Mouse (Mus musculus) heart, adult 2 months (tissue): Measurements from ENCODE around the gene Ptma. TPM values are rescaled to one million over a fixed set of nuclear protein-coding genes. Genes with fewer than 3 reads are reported as not detected.

Source experiments
- DNase-seq, 2 experiments: peaks; one replicate each; pipeline ENCODE4 v3.0.0; 2021
- H3K27ac ChIP-seq: fragments of 200-600 bp; 2 replicates; pipeline ENCODE4 v1.8.1; 2022
- H3K27me3 ChIP-seq: fragments of 200-500 bp; 2 replicates; pipeline ENCODE4 v1.6.1; 2012; ENCODE audit warnings: mild to moderate bottlenecking, low read length, inconsistent platforms, mixed read lengths; ENCODE audit not compliant: control insufficient read depth, insufficient read depth
- H3K36me3 ChIP-seq: fragments of 200-500 bp; 2 replicates; pipeline ENCODE4 v1.6.1; 2012; ENCODE audit warnings: low read length, inconsistent platforms; ENCODE audit not compliant: control insufficient read depth, insufficient read depth
- H3K4me1 ChIP-seq: fragments of 200-500 bp; 2 replicates; pipeline ENCODE4 v1.6.1; 2011; ENCODE audit warnings: low read length; ENCODE audit not compliant: control insufficient read depth, insufficient read depth
- H3K4me3 ChIP-seq: fragments of 200-600 bp; 2 replicates; pipeline ENCODE4 v1.8.1; 2022
- H3K79me2 ChIP-seq: fragments of 200-500 bp; replicated peaks from 2 replicates; pipeline ENCODE4 v1.6.1; 2012; ENCODE audit warnings: mild to moderate bottlenecking, inconsistent platforms, low read length, moderate library complexity, mixed read lengths; ENCODE audit not compliant: control insufficient read depth, insufficient read depth
- H3K9ac ChIP-seq: fragments of 200-500 bp; 2 replicates; pipeline ENCODE4 v1.6.1; 2012; ENCODE audit warnings: low read depth, mild to moderate bottlenecking, control low read depth, inconsistent platforms, low read length, mixed read lengths
- CTCF ChIP-seq: fragments of 200-600 bp; IDR thresholded peaks from 2 replicates; pipeline ENCODE4 v1.8.1; 2022; ENCODE audit warnings: antibody characterized with exemption, mild to moderate bottlenecking, moderate library complexity
- EP300 ChIP-seq: fragments of 200-500 bp; IDR thresholded peaks from 2 replicates; pipeline ENCODE4 v1.6.1; 2011; ENCODE audit warnings: low read depth, low read length, control low read depth; ENCODE audit not compliant: insufficient read depth
- POLR2A ChIP-seq: fragments of 200-500 bp; IDR thresholded peaks from 2 replicates; pipeline ENCODE4 v1.6.1; 2011; ENCODE audit warnings: mild to moderate bottlenecking, low read depth, low read length, control low read depth; ENCODE audit not compliant: insufficient read depth
- WGBS: fragments of 180-500 bp; shearing (Covaris S2); methylation state at CpG from one replicate; pipeline ENCODE4 v1.1.7; 2018; 5-methylcytosine and 5-hydroxymethylcytosine counted together
- intact Hi-C: fragments of 180-260 bp; cut with DNase I; formaldehyde crosslinking; loops from one replicate; pipeline ENCODE4 v1.15.1; 2025
- polyA plus RNA-seq: library from polyadenylated mRNA; depleted of rRNA; stranded (reverse); fragments of >200 nt; gene quantifications from 2 replicates; pipeline ENCODE4 v1.2.3, GENCODE M21; 2012; rRNA removed
- total RNA-seq, 2 experiments: library from RNA; stranded (reverse); gene quantifications; 2 replicates each; pipeline ENCODE4 v1.2.3; 2021

Ptma gene
- total and polyA plus RNA-seq, 3 experiments: 177 to 227 (median 200) TPM

- 60% methylated on average over 4 of the region's 4 CpGs for WGBS
- intact Hi-C loops: no loop called here
- H3K27me3 ChIP-seq: no peaks in the 10 kb centered on the region
- no peak overlapping the region for H3K4me3 ChIP-seq
- TF ChIP-seq CTCF (no peak), EP300 (no peak), POLR2A (no peak)
- no peaks in the 10 kb centered on the region for H3K4me1 ChIP-seq
- no peaks in the 10 kb centered on the region for H3K79me2 ChIP-seq
- H3K27ac ChIP-seq: no peak overlapping the region
- H3K36me3 ChIP-seq: no peaks in the 10 kb centered on the region
- H3K9ac ChIP-seq: no peak overlapping the region
- no peak for DNase-seq
Observed at GRCm38 (mm10) chr1:86571941-86572340, 45.4 kb downstream of the Ptma start.

Other genes starting within 250 kb of the Ptma start
- under 1 TPM; 0.41 to 0.57 TPM for gene B3gnt7, start 223.9 kb upstream of the Ptma start, total RNA-seq
- 0.62 and 0.82 TPM in 2 replicates for gene B3gnt7, start 223.9 kb upstream of the Ptma start, polyA plus RNA-seq
- 100 to 1,000 TPM in 1 of 2 experiments, 10 to 100 TPM in 1; 95.9 to 120 TPM for gene Ncl, start 167.3 kb upstream of the Ptma start, total RNA-seq
- 7.2 and 10.3 TPM in 2 replicates for gene Ncl, start 167.3 kb upstream of the Ptma start, polyA plus RNA-seq
- gene Nmur1, start 100.5 kb upstream of the Ptma start, total RNA-seq: not detected
- gene Nmur1, start 100.5 kb upstream of the Ptma start, polyA plus RNA-seq: not detected in 2 replicates
- not detected for gene Tex44, start 100.4 kb upstream of the Ptma start, total RNA-seq
- 0.12 and 0.18 TPM in 2 replicates for gene Tex44, start 100.4 kb upstream of the Ptma start, polyA plus RNA-seq
- gene Pde6d, start 55.9 kb downstream of the Ptma start, total RNA-seq: 10 to 100 TPM; 40.4 to 47.6 TPM
- 27.9 and 39.2 TPM in 2 replicates for gene Pde6d, start 55.9 kb downstream of the Ptma start, polyA plus RNA-seq
- gene Cops7b, start 56.2 kb downstream of the Ptma start, total RNA-seq: 10 to 100 TPM; 11.2 to 12.0 TPM
- gene Cops7b, start 56.2 kb downstream of the Ptma start, polyA plus RNA-seq: 18.2 and 22.4 TPM in 2 replicates
- not detected for gene Nppc, start 143.8 kb downstream of the Ptma start, total RNA-seq
- gene Nppc, start 143.8 kb downstream of the Ptma start, polyA plus RNA-seq: 0.14 TPM in 1 of 2 replicates, not detected in the other
- gene Dis3l2, start 177.1 kb downstream of the Ptma start, total RNA-seq: 10 to 100 TPM in 1 of 2 experiments, 1 to 10 TPM in 1; 9.0 to 10.2 TPM
- gene Dis3l2, start 177.1 kb downstream of the Ptma start, polyA plus RNA-seq: 7.8 and 11.1 TPM in 2 replicates